In the genomic region with DNA sequence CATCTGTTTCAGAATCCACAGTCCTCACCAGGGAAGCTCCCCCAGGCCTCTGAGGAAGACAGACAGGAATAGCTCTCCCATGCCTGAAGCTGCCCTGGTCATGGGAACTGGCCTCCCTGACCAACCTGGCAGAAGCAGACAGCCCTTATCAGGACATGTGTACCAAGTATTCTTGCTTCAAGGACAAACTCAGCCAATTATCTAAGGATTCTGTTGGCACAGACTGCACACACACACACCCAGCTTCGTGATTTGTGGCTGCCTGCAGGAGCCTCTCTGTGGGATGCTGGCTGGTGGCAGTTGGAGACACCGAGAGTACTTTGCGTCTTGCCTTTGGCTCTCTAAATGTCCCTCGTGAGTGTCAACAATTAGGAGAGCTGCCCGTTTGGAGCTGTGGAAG, we compare ENCODE assay signal across 21 mouse cellular contexts.
A peak's percentile ranks its signal among the peaks of the same experiment; 100 is the strongest.
DNase-seq lines count a peak whose midpoint lies in the region; ATAC-seq and TF ChIP-seq lines count a peak whose summit lies in the region.
"Had no signal": no experiment of that assay in that cellular context is flagged by ENCODE, and none has a peak within 500 bp of the region (broad histone marks: within the 10 kb centered on the region; RNA-seq: fewer than 3 reads in every experiment).

No protein-coding gene starts in this region.

- H3K9me3 ChIP-seq in forebrain, embryonic 14.5 days (replicated peaks; ENCODE audit: control insufficient read depth, low read length), result no peaks in the 10 kb centered on the region
- H3K9me3 ChIP-seq in forebrain, postnatal 0 days (ENCODE audit: low read length), result no peaks in the 10 kb centered on the region
- H3K9me3 ChIP-seq in hindbrain, postnatal 0 days (ENCODE audit: low read length), result no peaks in the 10 kb centered on the region
- H3K9me3 ChIP-seq in hindbrain, embryonic 16.5 days (ENCODE audit: control insufficient read depth, low read length), result no peaks in the 10 kb centered on the region
- H3K9me3 ChIP-seq in forebrain, embryonic 13.5 days (replicated peaks), result no peaks in the 10 kb centered on the region
- H3K9me3 ChIP-seq: embryonic facial prominence, embryonic 12.5 days; liver, embryonic 12.5 days; neural tube, embryonic 12.5 days had no signal

- H3K27me3 ChIP-seq in forebrain, embryonic 14.5 days (replicated peaks; ENCODE audit: control insufficient read depth, insufficient read depth, low read length), result no peaks in the 10 kb centered on the region
- H3K27me3 ChIP-seq in forebrain, postnatal 0 days (ENCODE audit: insufficient read depth, low read length), result no peaks in the 10 kb centered on the region
- H3K27me3 ChIP-seq in hindbrain, postnatal 0 days (ENCODE audit: insufficient read depth, low read length), result no peaks in the 10 kb centered on the region
- no peaks in the 10 kb centered on the region for H3K27me3 ChIP-seq in hindbrain, embryonic 16.5 days (replicated peaks; ENCODE audit: control insufficient read depth, insufficient read depth, low read length)
- no peaks in the 10 kb centered on the region for H3K27me3 ChIP-seq in forebrain, embryonic 13.5 days
- H3K27me3 ChIP-seq: embryonic facial prominence, embryonic 12.5 days; liver, embryonic 12.5 days; neural tube, embryonic 12.5 days had no signal

- peaks cover 4% of the 10 kb centered on the region; the same call in 1 of the 2 replicates for H3K4me1 ChIP-seq in forebrain, embryonic 14.5 days (ENCODE audit: control insufficient read depth, insufficient read depth, low read length)
- H3K4me1 ChIP-seq in forebrain, postnatal 0 days (ENCODE audit: insufficient read depth), result no peaks in the 10 kb centered on the region
- no peaks in the 10 kb centered on the region for H3K4me1 ChIP-seq in hindbrain, postnatal 0 days (ENCODE audit: insufficient read depth, low read length)
- peaks cover 2% of the 10 kb centered on the region; the same call in 1 of the 2 replicates for H3K4me1 ChIP-seq in hindbrain, embryonic 16.5 days (ENCODE audit: control insufficient read depth, insufficient read depth, low read depth, low read length)
- H3K4me1 ChIP-seq in forebrain, embryonic 13.5 days, result no peaks in the 10 kb centered on the region; the same call in 1 of the 2 replicates
- H3K4me1 ChIP-seq: liver, embryonic 12.5 days; neural tube, embryonic 12.5 days had no signal

- H3K36me3 ChIP-seq in forebrain, embryonic 14.5 days (ENCODE audit: control insufficient read depth, insufficient read depth, low read length), result no peaks in the 10 kb centered on the region
- H3K36me3 ChIP-seq in forebrain, postnatal 0 days (ENCODE audit: insufficient read depth), result no peaks in the 10 kb centered on the region
- H3K36me3 ChIP-seq in hindbrain, postnatal 0 days (ENCODE audit: insufficient read depth, low read length), result no peaks in the 10 kb centered on the region
- no peaks in the 10 kb centered on the region for H3K36me3 ChIP-seq in hindbrain, embryonic 16.5 days (ENCODE audit: control insufficient read depth, insufficient read depth, low read length)
- no peaks in the 10 kb centered on the region for H3K36me3 ChIP-seq in forebrain, embryonic 13.5 days (ENCODE audit: poor library complexity, severe bottlenecking)
- H3K36me3 ChIP-seq: liver, embryonic 12.5 days; neural tube, embryonic 12.5 days had no signal

- whole genome bisulfite sequencing in forebrain, embryonic 14.5 days, result 38% methylated on average over 5 of the region's 5 CpGs
- WGBS in forebrain, postnatal 0 days, result 27% methylated on average over 5 of the region's 5 CpGs
- 25% methylated on average over 5 of the region's 5 CpGs for WGBS in hindbrain, postnatal 0 days
- WGBS in hindbrain, embryonic 16.5 days, result 30% methylated on average over 5 of the region's 5 CpGs
- WGBS in forebrain, embryonic 13.5 days, result 42% methylated on average over 5 of the region's 5 CpGs

- no peak for TF ChIP-seq POLR2A in brain, embryonic 14.5 days (IDR thresholded peaks at IDR 0.05; ENCODE audit: borderline replicate concordance, extremely low read depth, insufficient read depth, insufficient read length, poor library complexity, severe bottlenecking)

- ATAC-seq in forebrain, embryonic 14.5 days, result no peak
- ATAC-seq in forebrain, postnatal 0 days, result no peak
- no peak for ATAC-seq in hindbrain, postnatal 0 days
- no peak for ATAC-seq in hindbrain, embryonic 16.5 days
- no peak for ATAC-seq in forebrain, embryonic 13.5 days
- ATAC-seq: intestine, postnatal 0 days; liver, embryonic 12.5 days had no signal

- H3K4me3 ChIP-seq in forebrain, embryonic 14.5 days (ENCODE audit: low read depth, low read length), result no peak overlapping the region
- no peak overlapping the region for H3K4me3 ChIP-seq in forebrain, postnatal 0 days (ENCODE audit: low read depth, low read length)
- H3K4me3 ChIP-seq in hindbrain, postnatal 0 days (ENCODE audit: low read length), result no peak overlapping the region
- H3K4me3 ChIP-seq in hindbrain, embryonic 16.5 days (ENCODE audit: low read length), result no peak overlapping the region
- no peak overlapping the region for H3K4me3 ChIP-seq in forebrain, embryonic 13.5 days
- H3K4me3 ChIP-seq: embryonic facial prominence, embryonic 12.5 days; liver, embryonic 12.5 days; neural tube, embryonic 12.5 days had no signal

- no peak for TF ChIP-seq CTCF in forebrain, postnatal 0 days (IDR thresholded peaks at IDR 0.05; ENCODE audit: low read depth)
- TF ChIP-seq CTCF in hindbrain, postnatal 0 days (IDR thresholded peaks at IDR 0.05; ENCODE audit: low read depth), result no peak
- no peak for TF ChIP-seq CTCF in brain, embryonic 14.5 days (IDR thresholded peaks at IDR 0.05; ENCODE audit: borderline replicate concordance, extremely low read depth, insufficient read depth, insufficient read length)

- no peak overlapping the region for H3K9ac ChIP-seq in forebrain, embryonic 14.5 days (ENCODE audit: low read length)
- H3K9ac ChIP-seq in forebrain, postnatal 0 days, result no peak overlapping the region
- H3K9ac ChIP-seq in hindbrain, postnatal 0 days (replicated peaks; ENCODE audit: low read length), result no peak overlapping the region
- H3K9ac ChIP-seq in hindbrain, embryonic 16.5 days (ENCODE audit: low read depth, low read length), result no peak overlapping the region
- H3K9ac ChIP-seq in forebrain, embryonic 13.5 days, result no peak overlapping the region
- H3K9ac ChIP-seq: embryonic facial prominence, embryonic 12.5 days; hindbrain, embryonic 14.5 days; liver, embryonic 12.5 days; lung, embryonic 14.5 days; neural tube, embryonic 12.5 days had no signal

- no peak overlapping the region for H3K27ac ChIP-seq in forebrain, embryonic 14.5 days (ENCODE audit: low read depth, low read length)
- H3K27ac ChIP-seq in forebrain, postnatal 0 days (ENCODE audit: low read depth, low read length), result no peak overlapping the region
- no peak overlapping the region for H3K27ac ChIP-seq in hindbrain, postnatal 0 days
- no peak overlapping the region for H3K27ac ChIP-seq in hindbrain, embryonic 16.5 days (ENCODE audit: low read depth, low read length)
- H3K27ac ChIP-seq in forebrain, embryonic 13.5 days, result no peak overlapping the region
- H3K27ac ChIP-seq: embryonic facial prominence, embryonic 12.5 days; hindbrain, embryonic 14.5 days; kidney, postnatal 0 days; liver, embryonic 12.5 days; macrophage; neural tube, embryonic 12.5 days had no signal

- H3K4me2 ChIP-seq in forebrain, embryonic 14.5 days (ENCODE audit: low read length), result no peak overlapping the region
- H3K4me2 ChIP-seq in forebrain, postnatal 0 days (ENCODE audit: low read depth), result no peak overlapping the region
- H3K4me2 ChIP-seq in hindbrain, postnatal 0 days (ENCODE audit: low read depth, low read length), result no peak overlapping the region
- no peak overlapping the region for H3K4me2 ChIP-seq in hindbrain, embryonic 16.5 days (ENCODE audit: low read length)
- H3K4me2 ChIP-seq in forebrain, embryonic 13.5 days, result no peak overlapping the region
- H3K4me2 ChIP-seq: embryonic facial prominence, embryonic 12.5 days; hindbrain, embryonic 14.5 days; liver, embryonic 12.5 days; lung, embryonic 14.5 days; midbrain, embryonic 11.5 days; neural tube, embryonic 12.5 days had no signal

- DNase-seq in forebrain, embryonic 14.5 days (ENCODE audit: low spot score), result peak; percentile 20
- DNase-seq in forebrain, postnatal 0 days, result no peak
- DNase-seq in hindbrain, postnatal 0 days (ENCODE audit: low spot score), result peak; percentile 18
- peak; percentile 47 for DNase-seq in brain, embryonic 14.5 days (ENCODE audit: low read depth)
- peak; percentile 18 for DNase-seq in heart, postnatal 4 days
- DNase-seq in right cerebral cortex, postnatal 25 days, result no peak
- DNase-seq: cerebellum, adult 18-20 months; left cerebral cortex, postnatal 4 days; lung, embryonic 14.5 days; right cerebral cortex, postnatal 14 days; thymus, postnatal 4 days had no signal

Comparison
In these comparisons a context has a peak if more than half of its experiments do, and no peak if none do; other contexts are left out.
1. DNase-seq: peak in forebrain, embryonic 14.5 days (single experiment), hindbrain, postnatal 0 days (single experiment), brain, embryonic 14.5 days (single experiment) and heart, postnatal 4 days (single experiment); none in forebrain, postnatal 0 days (single experiment) and right cerebral cortex, postnatal 25 days (single experiment).